Mouse (Mus musculus): ENCODE data around the gene Zbtb5.

DNA sequence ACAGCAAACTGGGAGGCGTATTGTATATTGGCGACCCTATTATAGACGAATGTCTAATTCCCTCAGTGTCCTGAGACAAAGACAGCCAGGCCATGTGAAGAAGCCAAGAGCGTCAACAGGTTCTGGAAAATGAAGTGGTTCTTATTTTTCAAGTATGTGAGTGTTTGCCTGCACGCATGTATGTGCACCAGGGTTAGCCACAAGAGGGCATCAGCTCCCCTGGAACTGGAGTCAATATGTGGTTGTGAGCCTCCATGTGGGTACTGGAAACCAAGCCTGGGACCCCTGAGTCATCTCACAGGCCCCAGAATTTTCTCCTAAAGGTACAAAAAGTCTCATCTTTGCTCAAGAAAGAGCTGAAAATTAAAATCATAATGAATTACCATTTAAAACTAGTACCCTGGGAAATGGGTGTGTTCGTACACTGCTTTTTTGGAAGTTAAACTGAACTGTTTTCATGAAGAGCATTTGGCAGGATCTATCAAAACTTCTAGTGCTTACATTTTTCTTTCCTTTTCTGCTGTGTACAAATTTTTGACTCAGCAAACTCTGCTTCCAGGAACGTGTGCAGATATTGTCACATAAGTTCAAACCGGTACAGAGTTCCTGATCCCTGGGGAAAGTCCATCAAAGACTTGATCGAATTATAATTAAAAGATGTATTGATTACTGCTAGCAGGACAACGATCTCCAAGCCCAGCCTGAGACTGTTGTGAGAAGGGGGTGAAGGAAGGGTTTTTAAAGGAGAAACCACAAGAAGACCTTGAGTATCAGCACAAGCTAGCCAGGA is 35.1 kb downstream of the Zbtb5 start:
- TF ChIP-seq CTCF (IDR thresholded peaks at IDR 0.05; ENCODE audit: extremely low read depth, insufficient read depth, insufficient read length, insufficient replicate concordance) (no peak), POLR2A (IDR thresholded peaks at IDR 0.05; ENCODE audit: low read depth, low read length) (no peak)
